Mouse (Mus musculus): ENCODE data around the gene Zfp456. TPM values are rescaled to one million over a fixed set of nuclear protein-coding genes. Genes with fewer than 3 reads are reported as not detected.
"Not testable (repeated sequence)": the region's sequence is repeated elsewhere in the genome, so short reads cannot be mapped to it uniquely, and the experiment has no call there.

The Zfp456 gene
- total and polyA plus RNA-seq, 2 experiments from 2014 or later = 0.24 to 0.37 TPM

DNA sequence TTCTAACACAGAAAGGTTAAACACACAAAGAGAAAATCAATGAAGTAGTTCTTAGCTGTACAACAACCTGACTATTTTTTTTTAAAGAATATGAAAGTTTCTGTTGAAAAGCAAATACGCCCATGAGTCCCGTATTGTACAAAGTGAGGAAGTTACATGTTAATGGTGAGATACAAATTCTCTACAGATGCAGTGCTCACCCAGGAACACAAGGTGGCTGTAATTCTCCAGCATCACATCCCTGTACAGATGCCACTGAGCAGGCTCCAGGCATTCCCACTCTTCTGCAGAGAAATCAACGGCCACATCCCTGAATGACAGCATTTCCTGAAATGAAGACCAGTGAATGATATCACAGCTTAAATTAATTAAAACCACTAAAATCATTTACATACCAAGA lies 38.0 kb upstream of the Zfp456 start:
- H3K27ac ChIP-seq; H3K9ac ChIP-seq (replicated peaks; ENCODE audit: low read length); H3K9me3 ChIP-seq (ENCODE audit: low read length); H3K36me3 ChIP-seq (ENCODE audit: insufficient read depth, low read length); H3K4me1 ChIP-seq (ENCODE audit: insufficient read depth, low read length); H3K27me3 ChIP-seq (ENCODE audit: insufficient read depth, low read length); H3K4me2 ChIP-seq (ENCODE audit: low read depth, low read length); H3K4me3 ChIP-seq (ENCODE audit: low read length): not testable (repeated sequence)
- peak; percentile 66 for ATAC-seq
- DNase-seq (ENCODE audit: low spot score) = peak; percentile 1
- WGBS = 71% methylated on average over 3 of the region's 3 CpGs
- peak; percentile 56 for TF ChIP-seq CTCF (IDR thresholded peaks at IDR 0.05; ENCODE audit: low read depth)

DNA sequence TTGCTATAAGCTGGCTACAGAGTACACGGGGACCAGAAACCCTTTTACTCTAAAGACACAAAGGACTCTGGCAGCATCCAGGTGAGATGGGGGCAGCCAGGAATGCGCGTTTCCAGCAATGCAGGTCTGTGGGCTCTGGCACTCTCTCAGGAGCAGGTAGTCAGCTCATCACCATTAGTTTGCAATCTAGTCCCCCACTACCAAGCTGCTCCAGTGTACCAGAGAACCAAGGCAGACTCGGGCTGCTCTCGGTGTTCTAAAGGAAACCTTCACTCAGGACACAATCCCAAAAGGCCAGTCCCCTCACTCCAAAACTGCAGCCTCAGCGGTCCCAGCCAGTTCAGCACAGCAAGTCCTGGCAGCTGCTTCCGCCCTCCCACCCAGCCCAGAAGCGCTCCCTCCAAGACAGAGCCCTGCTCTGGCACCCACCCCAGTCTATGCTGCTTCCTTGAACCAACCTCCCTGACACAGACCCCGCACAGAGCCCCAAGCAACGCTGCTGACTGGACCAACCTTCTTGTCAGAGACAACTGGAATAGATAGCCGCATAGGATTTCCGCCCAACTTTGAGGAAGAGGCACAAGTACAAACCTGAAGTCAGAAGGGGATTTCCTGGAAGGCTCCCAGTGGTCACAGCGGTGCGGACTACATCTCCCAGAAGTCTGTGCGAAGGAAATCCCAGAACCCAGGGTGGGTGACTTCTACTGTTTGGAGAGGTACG lies 23.7 kb upstream of the Zfp456 start, which contains the start of gene Zfp429:
TSS of gene Zfp429 (minus strand) at position 637 of the 721 bp plus-strand sequence.
- H3K9me3 ChIP-seq (ENCODE audit: low read length); H3K4me1 ChIP-seq (ENCODE audit: insufficient read depth, low read length); H3K27ac ChIP-seq; H3K36me3 ChIP-seq (ENCODE audit: insufficient read depth, low read length); H3K27me3 ChIP-seq (ENCODE audit: insufficient read depth, low read length); H3K9ac ChIP-seq (replicated peaks; ENCODE audit: low read length): not testable (repeated sequence)
- ATAC-seq = peak; percentile 94
- Histone ChIP-seq H3K4me2 (ENCODE audit: low read depth, low read length) (peak within 1 kb of the TSS; percentile 54), H3K4me3 (ENCODE audit: low read length) (peak within 1 kb of the TSS; percentile 53)
- DNase-seq (ENCODE audit: low spot score) = peak; percentile 82
- 5% methylated on average over 13 of the region's 16 CpGs for WGBS

DNA sequence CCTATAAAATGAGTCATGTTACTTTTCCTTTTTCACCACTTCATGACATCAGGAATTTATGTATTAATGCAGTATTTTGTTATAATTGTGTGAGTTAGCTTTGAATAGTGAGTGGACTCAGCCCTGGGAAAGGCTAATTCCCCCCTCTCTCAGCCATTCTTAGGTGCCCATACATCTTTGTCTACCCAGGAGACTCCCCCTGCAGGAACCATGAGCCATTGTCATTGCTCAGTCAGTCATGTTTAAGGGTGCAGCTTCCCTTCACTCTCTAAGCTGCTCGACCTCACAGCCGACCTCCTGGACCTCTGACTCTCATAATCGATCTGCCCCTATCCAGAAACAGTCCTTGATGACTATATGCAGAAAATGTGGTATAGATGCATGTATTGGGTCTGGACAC lies 645 bp upstream of the Zfp456 start:
- not testable (repeated sequence) for H3K27me3 ChIP-seq (ENCODE audit: insufficient read depth, low read length); H3K9me3 ChIP-seq (ENCODE audit: low read length); DNase-seq (ENCODE audit: low spot score); ATAC-seq; H3K36me3 ChIP-seq (ENCODE audit: insufficient read depth, low read length); H3K27ac ChIP-seq; H3K4me2 ChIP-seq (ENCODE audit: low read depth, low read length); H3K4me3 ChIP-seq (ENCODE audit: low read length); H3K9ac ChIP-seq (replicated peaks; ENCODE audit: low read length); H3K4me1 ChIP-seq (ENCODE audit: insufficient read depth, low read length)
- 54% methylated on average over 3 of the region's 3 CpGs for WGBS

DNA sequence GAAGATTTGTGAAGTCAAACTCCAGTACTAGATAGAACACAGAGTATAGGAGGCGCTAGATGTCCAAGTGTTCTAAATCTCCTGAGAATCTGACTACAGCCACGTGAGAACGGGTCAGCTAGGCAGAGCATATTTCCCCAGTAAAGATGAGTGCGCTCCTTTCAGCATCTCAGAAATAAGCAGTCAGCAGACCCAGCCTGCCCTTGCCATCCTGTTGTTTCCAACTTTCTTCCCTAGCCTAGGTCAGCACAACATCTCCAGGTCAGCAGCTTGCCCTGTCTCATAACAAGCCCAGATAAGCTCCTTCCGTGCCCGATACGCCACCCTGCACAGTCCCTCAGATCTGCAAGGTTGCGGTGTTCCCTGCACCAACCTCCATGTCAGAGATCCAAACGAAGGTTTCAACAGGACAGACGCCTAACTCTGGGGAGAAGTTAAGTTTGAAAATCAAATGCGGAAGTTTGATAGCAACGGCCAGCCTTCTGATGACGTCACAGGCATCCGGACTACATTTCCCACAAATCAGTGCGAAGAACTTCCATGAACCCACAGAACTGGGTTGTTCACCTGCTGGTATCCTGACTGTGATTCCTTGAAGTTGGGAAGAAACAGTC lies 15.4 kb downstream of the Zfp456 start, which contains the start of the genes Gm28044 and Zfp953:
TSS of gene Gm28044 (minus strand) at position 406 of the 614 bp plus-strand sequence.
TSS of gene Zfp953 (minus strand) at position 475 of the 614 bp plus-strand sequence.
- H3K27ac ChIP-seq = peak within 1 kb of the TSS; percentile 67; the same call in 1 of the 2 replicates
- peak; percentile 95 for DNase-seq (ENCODE audit: low spot score)

DNA sequence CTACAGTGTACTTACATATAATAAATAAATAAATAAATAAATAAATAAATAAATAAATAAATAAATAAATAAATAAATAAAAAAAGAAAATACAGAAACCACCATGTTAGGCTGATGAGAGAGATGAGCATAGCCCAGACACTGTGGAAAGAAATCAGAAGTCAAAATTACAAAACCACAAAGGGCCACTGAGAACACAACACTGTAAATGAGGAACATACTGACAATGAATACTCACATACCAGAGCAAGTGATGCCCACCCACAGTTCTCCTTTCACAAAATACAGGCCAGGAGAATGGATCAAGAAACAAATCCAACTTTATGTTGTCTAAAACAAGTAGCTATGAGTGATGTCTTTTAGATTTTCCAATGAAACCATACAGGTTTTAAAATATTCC lies 23.8 kb downstream of the Zfp456 start:
- Histone ChIP-seq H3K4me2 (ENCODE audit: low read depth, low read length) (no peak overlapping the region), H3K27me3 (ENCODE audit: insufficient read depth, low read length) (no peaks in the 10 kb centered on the region), H3K9me3 (ENCODE audit: low read length) (no peaks in the 10 kb centered on the region), H3K4me3 (ENCODE audit: low read length) (no peak overlapping the region), H3K4me1 (ENCODE audit: insufficient read depth, low read length) (no peaks in the 10 kb centered on the region), H3K36me3 (ENCODE audit: insufficient read depth, low read length) (no peaks in the 10 kb centered on the region), H3K27ac (no peak overlapping the region), H3K9ac (replicated peaks; ENCODE audit: low read length) (no peak overlapping the region)
- no peak for DNase-seq (ENCODE audit: low spot score)
- no peak for TF ChIP-seq CTCF (IDR thresholded peaks at IDR 0.05; ENCODE audit: low read depth)
- no peak for ATAC-seq

More for the DNA sequence above, 15.4 kb downstream of the Zfp456 start, which contains the start of the genes Gm28044 and Zfp953:
- H3K9ac ChIP-seq (replicated peaks; ENCODE audit: low read length) = peak within 1 kb of the TSS; percentile 52
- peak; percentile 38 for TF ChIP-seq CTCF (IDR thresholded peaks at IDR 0.05; ENCODE audit: low read depth)
- H3K4me1 ChIP-seq (ENCODE audit: insufficient read depth, low read length) = no peaks in the 10 kb centered on the region
- no peaks in the 10 kb centered on the region for H3K36me3 ChIP-seq (ENCODE audit: insufficient read depth, low read length)
- no peaks in the 10 kb centered on the region for H3K27me3 ChIP-seq (ENCODE audit: insufficient read depth, low read length)
- ATAC-seq = peak; percentile 95
- 0% methylated on average over 15 of the region's 15 CpGs for WGBS
- H3K4me2 ChIP-seq (ENCODE audit: low read depth, low read length) = peak within 1 kb of the TSS; percentile 81
- H3K9me3 ChIP-seq (ENCODE audit: low read length) = no peaks in the 10 kb centered on the region
- H3K4me3 ChIP-seq (ENCODE audit: low read length) = peak within 1 kb of the TSS; percentile 73

DNA sequence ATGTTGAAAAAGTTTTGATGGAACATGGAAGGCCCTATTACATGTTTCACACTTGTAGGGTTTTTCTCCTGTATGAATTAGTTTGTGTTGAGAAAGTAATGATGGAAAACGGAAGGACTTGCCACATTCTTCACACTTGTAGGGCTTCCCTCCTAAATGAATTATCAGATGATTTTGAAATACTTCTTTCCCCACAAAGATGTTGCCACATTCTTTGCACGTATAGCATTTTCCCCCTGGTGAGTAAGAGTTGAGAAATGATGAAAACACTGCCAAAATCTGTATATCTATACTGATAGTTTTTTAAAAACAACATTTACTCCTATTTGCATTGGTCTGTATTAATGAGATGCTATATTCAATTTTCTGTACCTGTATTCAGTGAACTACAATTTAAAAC lies 32.2 kb downstream of the Zfp456 start:
- H3K9ac ChIP-seq (replicated peaks; ENCODE audit: low read length) = no peak overlapping the region
- TF ChIP-seq CTCF (IDR thresholded peaks at IDR 0.05; ENCODE audit: low read depth) = no peak
- H3K4me1 ChIP-seq (ENCODE audit: insufficient read depth, low read length) = no peaks in the 10 kb centered on the region
- no peak overlapping the region for H3K4me3 ChIP-seq (ENCODE audit: low read length)
- no peak overlapping the region for H3K4me2 ChIP-seq (ENCODE audit: low read depth, low read length)
- 92% methylated on average over 2 of the region's 2 CpGs for WGBS
- no peak overlapping the region for H3K27ac ChIP-seq
- H3K27me3 ChIP-seq (ENCODE audit: insufficient read depth, low read length) = no peaks in the 10 kb centered on the region
- no peaks in the 10 kb centered on the region for H3K36me3 ChIP-seq (ENCODE audit: insufficient read depth, low read length)
- H3K9me3 ChIP-seq (ENCODE audit: low read length) = no peaks in the 10 kb centered on the region
- DNase-seq (ENCODE audit: low spot score) (no peak), ATAC-seq (no peak)

DNA sequence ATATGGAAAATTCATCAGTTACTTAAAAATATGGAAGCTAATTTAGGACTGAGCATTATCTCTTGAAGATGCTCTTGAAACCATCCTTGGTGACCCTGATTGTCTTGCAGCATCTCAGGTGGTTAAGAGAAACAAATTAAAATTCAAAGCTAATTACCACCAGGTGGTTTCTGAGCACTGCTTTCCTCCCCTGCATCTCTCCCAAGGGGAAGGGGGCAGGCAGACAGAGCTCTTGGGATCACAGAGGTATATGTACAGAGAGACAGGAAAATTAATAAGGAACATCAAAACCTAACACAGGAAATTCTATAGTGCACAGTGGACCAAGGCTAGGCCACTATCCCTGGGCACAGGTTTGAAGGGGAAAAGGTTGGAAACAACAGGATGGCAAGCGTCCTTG lies 42.7 kb downstream of the Zfp456 start:
- no peaks in the 10 kb centered on the region for H3K27me3 ChIP-seq (ENCODE audit: insufficient read depth, low read length)
- peak overlapping the region; percentile 66 for H3K4me2 ChIP-seq (ENCODE audit: low read depth, low read length)
- H3K4me1 ChIP-seq (ENCODE audit: insufficient read depth, low read length) = peaks cover 4% of the 10 kb centered on the region; the same call in 1 of the 2 replicates
- peak overlapping the region; percentile 48 for H3K9ac ChIP-seq (replicated peaks; ENCODE audit: low read length)
- ATAC-seq (peak; percentile 19), DNase-seq (ENCODE audit: low spot score) (peak; percentile 7)
- H3K27ac ChIP-seq = peak overlapping the region; percentile 21; the same call in 1 of the 2 replicates
- TF ChIP-seq CTCF (IDR thresholded peaks at IDR 0.05; ENCODE audit: low read depth) = no peak
- H3K4me3 ChIP-seq (ENCODE audit: low read length) = peak overlapping the region; percentile 51
- H3K36me3 ChIP-seq (ENCODE audit: insufficient read depth, low read length) = no peaks in the 10 kb centered on the region
- no peaks in the 10 kb centered on the region; the same call in 1 of the 2 replicates for H3K9me3 ChIP-seq (ENCODE audit: low read length)
- 69% methylated on average over 1 of the region's 1 CpGs for WGBS

Data from hindbrain, postnatal 0 days (tissue).